Mouse (Mus musculus): Measurements from ENCODE around the gene Tmem178. TPM values are rescaled to one million over a fixed set of nuclear protein-coding genes. Genes with fewer than 3 reads are reported as not detected.

The Tmem178 gene
- total RNA-seq, 1 experiment from 2014 or later, result not detected

GRCm38 (mm10) chr17:81031830-81032442, 87.5 kb downstream of the Tmem178 start:
- ATAC-seq (replicated peaks; ENCODE audit: insufficient number of reproducible peaks, low FRiP score, low TSS enrichment, poor library complexity, severe bottlenecking), result no peak

- no peak for ATAC-seq (replicated peaks; ENCODE audit: insufficient number of reproducible peaks, low FRiP score, low TSS enrichment, poor library complexity, severe bottlenecking)
Measured at GRCm38 (mm10) chr17:81032957-81033356, 88.5 kb downstream of the Tmem178 start.

- ATAC-seq (replicated peaks; ENCODE audit: insufficient number of reproducible peaks, low FRiP score, low TSS enrichment, poor library complexity, severe bottlenecking), result no peak
Measured at GRCm38 (mm10) chr17:81035354-81035753, 90.9 kb downstream of the Tmem178 start.

- no peak for ATAC-seq (replicated peaks; ENCODE audit: insufficient number of reproducible peaks, low FRiP score, low TSS enrichment, poor library complexity, severe bottlenecking)
Measured at GRCm38 (mm10) chr17:81038707-81039408, 94.4 kb downstream of the Tmem178 start.

- ATAC-seq (replicated peaks; ENCODE audit: insufficient number of reproducible peaks, low FRiP score, low TSS enrichment, poor library complexity, severe bottlenecking), result no peak
Measured at GRCm38 (mm10) chr17:81041662-81042061, 97.2 kb downstream of the Tmem178 start.

GRCm38 (mm10) chr17:81044356-81044755, 99.9 kb downstream of the Tmem178 start:
- no peak for ATAC-seq (replicated peaks; ENCODE audit: insufficient number of reproducible peaks, low FRiP score, low TSS enrichment, poor library complexity, severe bottlenecking)

GRCm38 (mm10) chr17:81045115-81045514, 100.7 kb downstream of the Tmem178 start:
- ATAC-seq (replicated peaks; ENCODE audit: insufficient number of reproducible peaks, low FRiP score, low TSS enrichment, poor library complexity, severe bottlenecking), result no peak

- ATAC-seq (replicated peaks; ENCODE audit: insufficient number of reproducible peaks, low FRiP score, low TSS enrichment, poor library complexity, severe bottlenecking), result no peak
Measured at GRCm38 (mm10) chr17:81045525-81046150, 101.2 kb downstream of the Tmem178 start.

- no peak for ATAC-seq (replicated peaks; ENCODE audit: insufficient number of reproducible peaks, low FRiP score, low TSS enrichment, poor library complexity, severe bottlenecking)
Measured at GRCm38 (mm10) chr17:81047930-81048564, 103.6 kb downstream of the Tmem178 start.

Other genes with a start within 250 kb of the Tmem178 start
- gene Map4k3, start 216.1 kb upstream of the Tmem178 start, total RNA-seq (2017), result 26.7 to 39.3 TPM (median 27.8 TPM) in 3 replicates
- gene Thumpd2, start 120.5 kb downstream of the Tmem178 start, total RNA-seq (2017), result 2.0 to 7.3 TPM (median 6.1 TPM) in 3 replicates

All from monocyte, adult 5-6 weeks (primary cell).